Mouse (Mus musculus) fat pad, adult 2 months (tissue): Measurements from ENCODE around the gene Kcnb1.

Experiments
- DNase-seq: peaks from one replicate; pipeline ENCODE4 v3.0.0-alpha.2; 2011; ENCODE audit warnings: low read depth, low spot score; ENCODE audit errors: extremely low read depth

Kcnb1 gene

GRCm38 (mm10) chr2:167081639-167082038 is 108.3 kb downstream of the Kcnb1 start:
- no peak for DNase-seq

- DNase-seq, result no peak
Observed at GRCm38 (mm10) chr2:167081135-167081534, 108.8 kb downstream of the Kcnb1 start.

- no peak for DNase-seq
Observed at GRCm38 (mm10) chr2:167080387-167080786, 109.6 kb downstream of the Kcnb1 start.

DNA sequence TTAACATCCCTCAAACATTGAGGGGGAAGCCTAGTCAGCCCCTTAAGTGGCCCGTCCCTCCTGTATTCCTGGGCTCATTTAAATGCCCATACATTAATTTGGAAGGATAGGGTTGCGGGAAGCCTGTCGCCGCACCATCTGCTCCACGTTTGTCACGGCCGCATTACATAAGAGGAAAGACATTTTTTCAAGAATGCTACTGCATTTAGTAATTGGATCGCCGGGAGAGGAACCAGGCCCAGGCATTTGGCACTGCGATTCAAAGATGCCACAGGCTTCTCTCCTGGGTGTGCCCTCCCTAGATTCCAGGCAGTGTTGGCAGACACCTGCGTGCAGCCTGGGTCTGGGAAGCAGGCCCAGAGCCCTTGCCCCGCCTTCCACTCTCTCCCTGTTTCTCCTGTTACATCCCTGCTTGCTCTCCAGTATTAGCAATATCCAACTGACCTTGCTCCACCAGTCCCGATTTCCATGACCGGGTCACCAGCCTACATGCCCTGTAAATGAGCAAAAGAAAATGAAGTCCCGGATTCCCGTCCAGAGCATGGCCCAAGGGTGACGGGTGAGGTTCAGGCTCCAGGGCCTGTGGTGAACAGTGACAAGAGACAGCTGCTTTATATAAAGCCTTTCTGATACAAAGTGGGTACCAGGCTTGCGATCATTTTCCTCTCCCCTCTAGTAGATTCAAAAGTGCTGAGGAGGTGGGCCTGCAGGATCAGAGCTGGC is 110.3 kb downstream of the Kcnb1 start:
- DNase-seq, result no peak

DNA sequence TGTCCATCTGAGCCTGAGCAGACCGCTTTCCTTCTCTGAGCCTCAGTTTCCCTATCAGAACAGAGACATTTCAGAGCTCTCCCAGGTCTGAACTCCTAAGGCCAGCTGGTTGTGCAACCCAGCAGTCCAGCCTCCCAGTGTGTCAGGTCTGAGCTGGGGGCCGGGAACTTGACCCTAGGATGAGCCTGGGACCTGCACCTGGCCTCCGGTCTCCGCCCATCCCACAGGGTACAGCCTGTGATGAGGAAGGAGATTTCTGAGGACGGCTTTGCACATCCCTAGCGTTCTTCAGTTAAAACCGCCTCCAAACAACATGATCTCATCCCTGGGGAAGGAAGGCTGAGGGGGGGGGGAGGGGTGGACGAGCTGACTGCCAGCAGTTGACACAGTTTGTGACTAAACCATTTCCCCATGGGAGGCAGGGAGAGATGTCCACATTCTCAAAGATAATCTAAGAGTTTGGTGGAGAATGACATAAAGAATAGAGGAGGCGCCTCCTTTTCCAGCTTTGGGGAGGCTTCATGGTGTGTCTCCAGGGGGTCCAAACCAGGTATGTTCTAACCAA is 110.9 kb downstream of the Kcnb1 start:
- no peak for DNase-seq

DNA sequence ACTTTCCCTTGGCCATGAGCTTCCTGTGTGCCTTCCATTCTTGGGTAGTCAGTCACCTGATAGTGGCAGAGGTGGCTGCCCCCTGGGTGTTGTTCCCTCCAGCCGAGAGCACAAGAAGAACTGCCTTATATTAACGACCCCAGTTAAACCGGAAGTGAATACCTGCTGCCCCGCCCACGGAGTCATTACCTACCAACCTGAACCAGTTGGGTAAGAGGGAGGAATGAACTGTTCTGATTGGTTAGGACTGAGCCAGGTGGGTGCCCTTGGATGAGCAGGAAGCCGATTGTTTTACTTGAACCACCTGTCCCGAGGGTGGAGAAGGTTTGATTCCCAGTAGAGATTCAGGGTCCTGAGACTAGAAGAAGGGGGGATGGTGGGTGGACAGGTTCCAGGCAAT is 111.5 kb downstream of the Kcnb1 start:
- DNase-seq, result no peak

DNA sequence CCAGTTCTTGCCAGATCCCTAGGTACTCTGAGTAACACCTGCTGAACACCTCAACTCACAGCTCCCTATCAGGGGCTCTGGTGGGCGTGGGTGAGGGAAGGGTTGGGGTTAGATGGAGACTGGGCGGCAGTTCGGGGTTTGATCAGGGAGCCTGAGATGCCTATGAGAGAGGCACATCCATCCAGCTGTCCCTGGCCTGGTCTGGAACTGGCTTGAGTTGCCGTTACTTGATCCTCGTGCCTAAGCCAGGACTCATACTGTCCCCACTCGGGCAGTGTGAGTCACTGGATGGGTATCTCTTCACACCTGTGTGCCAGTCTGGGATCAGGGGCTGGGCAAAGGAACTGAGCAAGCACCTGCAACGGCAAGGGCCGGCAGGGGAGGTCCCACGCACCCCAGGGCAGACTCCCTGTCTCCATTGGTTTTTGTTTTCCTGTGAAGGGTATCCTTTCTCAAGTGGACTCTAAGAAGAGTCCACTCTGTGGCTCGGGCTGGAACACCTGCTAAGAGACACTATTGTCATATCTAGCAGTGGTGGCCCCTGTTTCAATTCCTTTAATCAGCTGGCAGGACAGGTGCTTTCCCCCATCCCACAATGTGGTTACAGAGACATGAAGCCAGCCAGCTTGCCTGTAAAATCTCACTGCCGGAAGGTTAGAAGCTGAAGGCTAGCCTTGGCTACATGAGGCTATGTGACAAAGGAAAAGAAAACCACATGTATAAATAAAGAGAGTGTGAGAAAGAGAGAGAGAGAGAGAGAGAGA is 112.6 kb downstream of the Kcnb1 start:
- no peak for DNase-seq

DNA sequence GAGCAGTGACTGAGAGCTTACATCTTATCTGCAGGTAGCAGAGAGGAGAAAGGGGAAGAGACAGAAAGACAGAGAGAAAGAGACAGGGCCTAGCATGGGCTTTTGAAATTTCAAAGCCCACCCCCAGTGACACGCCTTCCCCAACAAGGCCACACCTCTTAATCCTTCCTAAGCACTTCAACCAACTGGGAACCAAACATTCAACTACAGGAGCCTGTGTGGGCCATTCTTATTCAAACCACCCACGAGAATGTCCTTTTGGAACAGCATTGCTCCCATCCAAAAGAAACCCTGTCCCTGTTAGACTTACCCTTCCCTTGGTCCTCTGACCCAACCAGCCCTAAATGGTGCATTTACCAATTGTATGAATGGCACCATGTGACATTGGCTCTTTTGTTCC is 113.2 kb downstream of the Kcnb1 start:
- DNase-seq, result no peak

GRCm38 (mm10) chr2:167076352-167076751 is 113.6 kb downstream of the Kcnb1 start:
- DNase-seq, result no peak

GRCm38 (mm10) chr2:167074587-167074986 is 115.4 kb downstream of the Kcnb1 start:
- DNase-seq, result no peak

DNA sequence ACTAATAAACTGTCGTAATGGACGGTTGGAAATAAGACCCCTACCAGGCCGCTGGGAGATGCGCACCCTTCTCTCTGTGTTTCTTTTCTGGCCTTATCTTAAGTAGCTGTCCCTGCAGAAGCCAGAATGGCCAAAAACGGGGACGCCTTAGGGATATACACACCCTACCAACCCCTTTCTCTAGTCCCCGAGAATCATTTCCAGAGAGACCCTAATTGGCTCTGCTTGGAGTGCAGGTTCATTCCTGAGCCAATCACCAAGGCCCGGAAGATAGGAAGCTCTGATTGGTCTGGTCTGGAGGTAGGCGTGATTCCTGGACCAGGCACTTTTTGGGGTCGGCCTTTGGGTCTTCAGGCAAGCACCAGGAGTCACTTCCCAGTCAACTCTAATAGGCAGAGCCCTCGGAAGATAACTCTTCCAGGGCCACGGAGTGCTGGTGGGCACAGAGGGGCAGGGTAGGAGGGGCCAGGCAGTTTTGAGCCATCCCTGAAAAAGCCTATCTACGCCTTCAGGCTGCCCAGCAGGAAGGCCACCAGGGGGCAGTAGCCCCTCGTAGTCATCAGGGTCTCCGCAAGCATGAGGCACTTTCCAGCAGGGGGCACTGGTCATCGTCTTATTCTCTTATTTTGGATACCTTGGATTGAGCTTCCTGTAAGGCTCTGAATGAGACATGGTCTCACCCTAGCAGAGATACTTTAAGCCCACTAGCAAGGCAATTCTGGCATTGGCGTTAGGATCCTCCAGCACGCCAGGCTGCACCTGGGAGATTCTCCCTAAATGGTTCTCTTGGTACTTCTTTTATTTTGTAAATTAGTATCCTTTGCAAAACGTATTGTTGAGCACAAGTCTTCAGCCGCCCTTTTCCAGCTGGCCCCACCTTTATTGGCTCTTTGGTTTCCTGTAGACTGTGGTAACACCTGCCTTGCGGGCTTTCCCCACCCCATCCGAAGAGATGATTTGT is 118.0 kb downstream of the Kcnb1 start:
- no peak for DNase-seq

- DNase-seq, result no peak
Observed at GRCm38 (mm10) chr2:167071266-167071640, 118.7 kb downstream of the Kcnb1 start.

- DNase-seq, result no peak
Observed at GRCm38 (mm10) chr2:167070341-167070740, 119.6 kb downstream of the Kcnb1 start.

GRCm38 (mm10) chr2:167067575-167067974 is 122.4 kb downstream of the Kcnb1 start:
- no peak for DNase-seq

GRCm38 (mm10) chr2:167066528-167067516 is 123.1 kb downstream of the Kcnb1 start:
- no peak for DNase-seq

- no peak for DNase-seq
Observed at GRCm38 (mm10) chr2:167066031-167066430, 123.9 kb downstream of the Kcnb1 start.

DNA sequence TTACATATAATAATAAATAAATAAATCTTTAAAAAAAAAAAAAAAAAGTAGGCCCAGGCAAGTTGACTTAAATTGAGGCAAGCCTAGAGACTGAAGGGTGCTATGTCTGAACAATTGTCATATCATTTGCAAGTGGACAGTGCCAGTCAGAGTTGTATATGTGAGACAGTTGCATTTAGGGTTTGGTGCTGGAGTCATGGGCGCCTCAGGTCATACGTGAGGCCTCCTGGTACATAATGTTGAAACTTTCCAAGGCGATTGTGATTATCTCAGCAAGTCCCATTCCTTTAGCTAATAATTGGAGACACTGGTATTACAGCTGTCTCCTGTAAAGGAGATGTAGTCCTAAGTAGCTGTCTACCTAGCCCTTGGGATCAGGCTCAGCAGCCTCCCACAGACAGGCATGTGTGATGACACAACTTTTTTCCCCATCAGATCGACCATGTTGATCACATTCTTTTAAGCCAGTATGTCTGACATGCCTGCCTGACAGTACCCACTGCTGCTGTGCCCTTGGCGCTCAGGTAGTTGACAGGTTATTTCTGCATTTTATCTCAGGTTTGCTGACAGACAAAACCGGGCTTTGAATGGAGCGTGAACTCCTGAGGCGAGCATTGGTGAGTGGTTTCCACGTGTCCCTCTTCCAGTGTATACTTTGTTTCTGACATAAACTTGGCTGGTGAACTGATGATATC is 125.2 kb downstream of the Kcnb1 start:
- DNase-seq, result no peak

GRCm38 (mm10) chr2:167063906-167064496 is 126.0 kb downstream of the Kcnb1 start:
- no peak for DNase-seq
